Mouse (Mus musculus): Measurements from ENCODE around the gene F2.
A peak's percentile ranks its signal among the peaks of the same experiment; 100 is the strongest.

The F2 gene

GRCm38 (mm10) chr2:91636229-91636628 is at the start of gene F2:
F2 (minus strand) TSS chr2:91636414.
- DNase-seq (ENCODE audit: extremely low spot score, low read depth, low spot score) = no peak

- no peak for DNase-seq (ENCODE audit: extremely low spot score, low read depth, low spot score)
Observed at GRCm38 (mm10) chr2:91683919-91684318, 47.7 kb upstream of the F2 start.

GRCm38 (mm10) chr2:91682850-91683249 is 46.6 kb upstream of the F2 start:
- DNase-seq (ENCODE audit: extremely low spot score, low read depth, low spot score) = peak; percentile 14

GRCm38 (mm10) chr2:91676961-91677360 is 40.7 kb upstream of the F2 start:
- no peak for DNase-seq (ENCODE audit: extremely low spot score, low read depth, low spot score)

- DNase-seq (ENCODE audit: extremely low spot score, low read depth, low spot score) = no peak
Observed at GRCm38 (mm10) chr2:91676420-91676819, 40.2 kb upstream of the F2 start.

GRCm38 (mm10) chr2:91674895-91675294 is 38.7 kb upstream of the F2 start:
- DNase-seq (ENCODE audit: extremely low spot score, low read depth, low spot score) = no peak

GRCm38 (mm10) chr2:91673587-91673986 is 37.4 kb upstream of the F2 start:
- DNase-seq (ENCODE audit: extremely low spot score, low read depth, low spot score) = no peak

- DNase-seq (ENCODE audit: extremely low spot score, low read depth, low spot score) = no peak
Observed at GRCm38 (mm10) chr2:91670038-91670437, 33.8 kb upstream of the F2 start.

GRCm38 (mm10) chr2:91669326-91669725 is 33.1 kb upstream of the F2 start:
- no peak for DNase-seq (ENCODE audit: extremely low spot score, low read depth, low spot score)

- DNase-seq (ENCODE audit: extremely low spot score, low read depth, low spot score) = no peak
Observed at GRCm38 (mm10) chr2:91667747-91668146, 31.5 kb upstream of the F2 start.

GRCm38 (mm10) chr2:91666386-91666910 is 30.2 kb upstream of the F2 start:
- DNase-seq (ENCODE audit: extremely low spot score, low read depth, low spot score) = no peak

- no peak for DNase-seq (ENCODE audit: extremely low spot score, low read depth, low spot score)
Observed at GRCm38 (mm10) chr2:91664780-91665179, 28.6 kb upstream of the F2 start.

- no peak for DNase-seq (ENCODE audit: extremely low spot score, low read depth, low spot score)
Observed at GRCm38 (mm10) chr2:91660981-91661380, 24.8 kb upstream of the F2 start.

GRCm38 (mm10) chr2:91659657-91660056 is 23.4 kb upstream of the F2 start:
- DNase-seq (ENCODE audit: extremely low spot score, low read depth, low spot score) = no peak

- no peak for DNase-seq (ENCODE audit: extremely low spot score, low read depth, low spot score)
Observed at GRCm38 (mm10) chr2:91656774-91657173, 20.6 kb upstream of the F2 start.

- no peak for DNase-seq (ENCODE audit: extremely low spot score, low read depth, low spot score)
Observed at GRCm38 (mm10) chr2:91655827-91656226, 19.6 kb upstream of the F2 start.

GRCm38 (mm10) chr2:91655388-91655787 is 19.2 kb upstream of the F2 start:
- no peak for DNase-seq (ENCODE audit: extremely low spot score, low read depth, low spot score)

- DNase-seq (ENCODE audit: extremely low spot score, low read depth, low spot score) = no peak
Observed at GRCm38 (mm10) chr2:91652863-91653262, 16.6 kb upstream of the F2 start.

GRCm38 (mm10) chr2:91651458-91652258 is 15.4 kb upstream of the F2 start:
- DNase-seq (ENCODE audit: extremely low spot score, low read depth, low spot score) = no peak

- DNase-seq (ENCODE audit: extremely low spot score, low read depth, low spot score) = no peak
Observed at GRCm38 (mm10) chr2:91650360-91650995, 14.3 kb upstream of the F2 start.

- peak; percentile 97 for DNase-seq (ENCODE audit: extremely low spot score, low read depth, low spot score)
Observed at GRCm38 (mm10) chr2:91649553-91650359, 13.5 kb upstream of the F2 start, which contains the start of the genes Zfp408 and Arhgap1. Zfp408 (minus strand) TSS chr2:91649791. Arhgap1 (plus strand) TSS chr2:91649860.

Data from hindlimb bud, embryonic 11.5 days (tissue).